Mouse (Mus musculus) liver, embryonic 11.5 days (tissue): ENCODE results near the gene Frmd4a. TPM values are rescaled to one million over a fixed set of nuclear protein-coding genes. Genes with fewer than 3 reads are reported as not detected.

Source experiments
- ATAC-seq: fragments of 200-750 bp; cut with Nextera tagmentation; replicated peaks from 2 replicates; pipeline ENCODE4 v1.8.0; 2017; ENCODE audit warnings: moderate number of reproducible peaks, mild to moderate bottlenecking, moderate TSS enrichment, moderate library complexity; ENCODE audit not compliant: low FRiP score
- DNase-seq: peaks from one replicate; pipeline ENCODE4 v3.0.0-alpha.2; 2017; ENCODE audit warnings: low spot score
- H3K27ac ChIP-seq: fragments of 300-500 bp; sonication (generic); 2 replicates; pipeline ENCODE4 v1.5.1; 2014; ENCODE audit warnings: mild to moderate bottlenecking, low read depth, low read length, control low read depth
- H3K27me3 ChIP-seq: fragments of 300-500 bp; sonication (generic); replicated peaks from 2 replicates; pipeline ENCODE4 v1.6.1; 2014; ENCODE audit warnings: low read length, mixed read lengths; ENCODE audit not compliant: control insufficient read depth, insufficient read depth
- H3K36me3 ChIP-seq: fragments of 300-500 bp; sonication (generic); 2 replicates; pipeline ENCODE4 v1.6.1; 2014; ENCODE audit warnings: mild to moderate bottlenecking, low read length, moderate library complexity, mixed read lengths; ENCODE audit not compliant: control insufficient read depth, insufficient read depth
- H3K4me1 ChIP-seq: fragments of 300-500 bp; sonication (generic); replicated peaks from 2 replicates; pipeline ENCODE4 v1.6.1; 2014; ENCODE audit warnings: low read length, mixed read lengths; ENCODE audit not compliant: control insufficient read depth, insufficient read depth
- H3K4me2 ChIP-seq: fragments of 300-500 bp; sonication (generic); 2 replicates; pipeline ENCODE4 v1.6.1; 2014; ENCODE audit warnings: mild to moderate bottlenecking, control low read depth, moderate library complexity
- H3K4me3 ChIP-seq: fragments of 300-500 bp; sonication (generic); 2 replicates; pipeline ENCODE4 v1.5.1; 2014; ENCODE audit warnings: low read depth, low read length, control low read depth
- H3K9ac ChIP-seq: fragments of 300-500 bp; sonication (generic); 2 replicates; pipeline ENCODE4 v1.6.1; 2014; ENCODE audit warnings: low read depth, low read length, control low read depth
- H3K9me3 ChIP-seq: fragments of 300-500 bp; sonication (generic); 2 replicates; pipeline ENCODE4 v1.6.1; 2016; ENCODE audit warnings: low read length, inconsistent platforms, mixed read lengths; ENCODE audit not compliant: control insufficient read depth
- WGBS: fragments of 180-500 bp; shearing (Covaris S2); extraction: QIAGEN DNeasy Blood & Tissue Kit; methylation state at CpG from one replicate; pipeline ENCODE4 v1.1.7; 2014; 5-methylcytosine and 5-hydroxymethylcytosine counted together
- polyA plus RNA-seq: library from polyadenylated mRNA; unstranded; fragments of >200 nt; fragmentation: Nextera tagmentation; extraction: Ambion mirVana; gene quantifications from 2 replicates; pipeline ENCODE4 v1.2.1, GENCODE M21; 2014

Frmd4a gene
- polyA plus RNA-seq, 1 experiment from 2014 or later: 18.6 TPM

- no peak for DNase-seq
These were observed 375.5 kb downstream of the Frmd4a start for GRCm38 (mm10) chr2:4393046-4393445.

GRCm38 (mm10) chr2:4394641-4395040, 377.1 kb downstream of the Frmd4a start:
- Histone ChIP-seq H3K27ac (no peak overlapping the region), H3K27me3 (no peaks in the 10 kb centered on the region; the same call in none of the 2 replicates), H3K9me3 (no peaks in the 10 kb centered on the region; the same call in 1 of the 2 replicates), H3K4me2 (no peak overlapping the region), H3K36me3 (no peaks in the 10 kb centered on the region), H3K4me1 (no peaks in the 10 kb centered on the region), H3K9ac (no peak overlapping the region), H3K4me3 (no peak overlapping the region)
- 52% methylated on average over 7 of the region's 7 CpGs for WGBS
- DNase-seq (no peak), ATAC-seq (no peak)

More at GRCm38 (mm10) chr2:4393046-4393445, 375.5 kb downstream of the Frmd4a start:
- ATAC-seq: no peak
- no peaks in the 10 kb centered on the region; the same call in 1 of the 2 replicates for H3K27me3 ChIP-seq
- H3K9me3 ChIP-seq: no peaks in the 10 kb centered on the region; the same call in 1 of the 2 replicates
- no peaks in the 10 kb centered on the region for H3K36me3 ChIP-seq
- H3K4me3 ChIP-seq: no peak overlapping the region
- 0 out of 2 replicates have a peak, but pooled peaks cover 2% of the 10 kb centered on the region for H3K4me1 ChIP-seq
- no peak overlapping the region for H3K27ac ChIP-seq
- H3K4me2 ChIP-seq: no peak overlapping the region
- 83% methylated on average over 4 of the region's 4 CpGs for WGBS
- H3K9ac ChIP-seq: no peak overlapping the region

DNA sequence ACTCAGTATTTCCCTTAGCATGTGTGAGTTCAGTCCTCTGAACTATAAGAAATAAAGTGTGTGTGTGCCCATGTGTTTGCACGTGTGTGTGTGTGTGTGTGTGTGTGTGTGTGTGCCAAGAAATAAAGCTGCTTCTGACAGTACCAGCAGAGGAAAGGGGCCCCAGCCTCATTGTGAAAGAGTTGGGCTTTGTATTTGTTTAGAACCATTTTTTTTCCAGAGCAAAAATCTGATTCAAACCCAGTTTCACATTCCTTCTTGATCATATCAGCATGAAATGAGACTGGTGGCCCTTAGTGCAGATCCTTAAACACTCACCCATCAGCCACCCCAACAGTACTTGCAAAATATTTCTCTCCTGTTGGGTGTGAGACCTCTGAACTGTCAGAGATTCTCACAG, 382.2 kb downstream of the Frmd4a start:
- ATAC-seq (no peak), DNase-seq (no peak)
- no peak overlapping the region for H3K27ac ChIP-seq
- no peaks in the 10 kb centered on the region for H3K9me3 ChIP-seq
- H3K36me3 ChIP-seq: no peaks in the 10 kb centered on the region
- no peaks in the 10 kb centered on the region for H3K4me1 ChIP-seq
- no peak overlapping the region for H3K4me3 ChIP-seq
- no peak overlapping the region for H3K4me2 ChIP-seq
- 50% methylated on average over 1 of the region's 1 CpGs for WGBS
- peaks cover 36% of the 10 kb centered on the region for H3K27me3 ChIP-seq
- no peak overlapping the region for H3K9ac ChIP-seq

DNA sequence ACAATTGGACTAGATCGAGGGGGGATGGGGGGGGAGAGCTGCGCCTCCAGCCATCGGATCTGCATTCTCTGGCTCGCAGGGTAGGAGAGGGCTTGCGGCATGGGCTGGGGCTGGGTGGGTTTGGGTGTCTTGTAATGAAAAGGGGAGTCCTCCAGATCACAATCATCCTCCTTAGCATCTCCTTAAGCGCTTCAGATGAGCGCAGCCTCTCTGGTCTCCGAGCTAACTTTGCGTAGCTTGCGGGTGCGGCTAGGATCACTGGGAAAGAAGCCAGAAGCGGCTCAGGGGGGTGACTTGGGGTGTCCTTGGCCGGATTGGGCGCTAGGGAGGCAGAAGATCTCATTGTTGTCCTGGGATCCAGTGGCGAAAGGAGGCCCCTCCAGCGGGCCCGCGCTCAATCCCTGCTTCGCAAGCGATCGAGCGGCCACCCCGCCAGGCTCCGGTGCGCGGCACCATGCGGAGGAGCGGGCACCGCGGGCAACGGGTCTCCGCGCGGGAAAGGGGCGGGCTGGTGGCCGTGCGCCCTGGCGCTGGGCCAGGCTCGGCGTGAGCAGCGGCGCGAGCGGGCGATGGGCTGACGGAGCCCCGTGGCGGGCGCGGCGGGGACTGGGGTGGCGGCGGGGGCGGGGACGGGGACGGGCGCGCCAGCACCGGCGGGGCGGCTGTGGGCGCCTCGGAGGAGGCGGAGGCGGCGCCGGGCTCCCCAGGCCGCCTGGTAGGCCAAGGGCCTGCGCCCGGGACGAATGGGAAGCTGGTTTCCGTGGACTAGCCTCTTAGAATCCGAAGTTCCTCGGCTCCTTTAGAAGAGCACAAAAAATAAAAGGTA, 383.5 kb downstream of the Frmd4a start:
- H3K9me3 ChIP-seq: no peaks in the 10 kb centered on the region
- H3K27me3 ChIP-seq: peaks cover 41% of the 10 kb centered on the region
- H3K27ac ChIP-seq: peak overlapping the region; percentile 17
- H3K9ac ChIP-seq: peak overlapping the region; percentile 61
- DNase-seq (peak; percentile 51), ATAC-seq (peak; percentile 36; the same call in 1 of the 2 replicates)
- peak overlapping the region; percentile 61 for H3K4me2 ChIP-seq
- WGBS: 2% methylated on average over 70 of the region's 74 CpGs
- H3K36me3 ChIP-seq: no peaks in the 10 kb centered on the region
- H3K4me3 ChIP-seq: peak overlapping the region; percentile 57
- no peaks in the 10 kb centered on the region for H3K4me1 ChIP-seq

GRCm38 (mm10) chr2:4401597-4402581, 384.4 kb downstream of the Frmd4a start:
- peak overlapping the region; percentile 61 for H3K9ac ChIP-seq
- no peaks in the 10 kb centered on the region for H3K4me1 ChIP-seq
- H3K27ac ChIP-seq: peak overlapping the region; percentile 17; the same call in 1 of the 2 replicates
- H3K4me2 ChIP-seq: peak overlapping the region; percentile 61
- H3K27me3 ChIP-seq: peaks cover 41% of the 10 kb centered on the region
- peak overlapping the region; percentile 57 for H3K4me3 ChIP-seq
- H3K9me3 ChIP-seq: no peaks in the 10 kb centered on the region
- no peak for DNase-seq
- H3K36me3 ChIP-seq: no peaks in the 10 kb centered on the region
- ATAC-seq: no peak
- 3% methylated on average over 28 of the region's 28 CpGs for WGBS

- H3K4me1 ChIP-seq: no peaks in the 10 kb centered on the region
- 77% methylated on average over 5 of the region's 5 CpGs for WGBS
- no peak for DNase-seq
- no peak overlapping the region for H3K27ac ChIP-seq
- H3K9ac ChIP-seq: no peak overlapping the region
- no peaks in the 10 kb centered on the region for H3K9me3 ChIP-seq
- no peaks in the 10 kb centered on the region for H3K36me3 ChIP-seq
- no peak overlapping the region for H3K4me2 ChIP-seq
- no peak overlapping the region for H3K4me3 ChIP-seq
- H3K27me3 ChIP-seq: peaks cover 21% of the 10 kb centered on the region
- ATAC-seq: no peak
These were observed 389.5 kb downstream of the Frmd4a start for GRCm38 (mm10) chr2:4406977-4407376.

GRCm38 (mm10) chr2:4409810-4410433, 392.4 kb downstream of the Frmd4a start:
- no peaks in the 10 kb centered on the region for H3K4me1 ChIP-seq
- ATAC-seq: no peak
- DNase-seq: no peak
- peaks cover 5% of the 10 kb centered on the region for H3K27me3 ChIP-seq
- WGBS: 48% methylated on average over 8 of the region's 8 CpGs
- no peaks in the 10 kb centered on the region for H3K9me3 ChIP-seq
- no peaks in the 10 kb centered on the region for H3K36me3 ChIP-seq
- H3K4me2 ChIP-seq: no peak overlapping the region
- no peak overlapping the region for H3K4me3 ChIP-seq
- H3K9ac ChIP-seq: no peak overlapping the region
- no peak overlapping the region for H3K27ac ChIP-seq
